Mouse (Mus musculus) kidney, adult 2 months (tissue): ENCODE data around the gene Ssc5d.

Experiments
- CTCF ChIP-seq: fragments of 200-500 bp; conservative IDR thresholded peaks from 2 replicates; pipeline ENCODE4 v1.5.1; 2011; ENCODE audit warnings: low read depth, mild to moderate bottlenecking, control low read depth, low read length, moderate library complexity, mixed read lengths; ENCODE audit not compliant: insufficient read depth, insufficient read length
- POLR2A ChIP-seq: fragments of 200-500 bp; IDR thresholded peaks from one replicate; pipeline ENCODE4 v1.6.1; 2011; ENCODE audit warnings: low read depth, low read length, control low read depth

DNA sequence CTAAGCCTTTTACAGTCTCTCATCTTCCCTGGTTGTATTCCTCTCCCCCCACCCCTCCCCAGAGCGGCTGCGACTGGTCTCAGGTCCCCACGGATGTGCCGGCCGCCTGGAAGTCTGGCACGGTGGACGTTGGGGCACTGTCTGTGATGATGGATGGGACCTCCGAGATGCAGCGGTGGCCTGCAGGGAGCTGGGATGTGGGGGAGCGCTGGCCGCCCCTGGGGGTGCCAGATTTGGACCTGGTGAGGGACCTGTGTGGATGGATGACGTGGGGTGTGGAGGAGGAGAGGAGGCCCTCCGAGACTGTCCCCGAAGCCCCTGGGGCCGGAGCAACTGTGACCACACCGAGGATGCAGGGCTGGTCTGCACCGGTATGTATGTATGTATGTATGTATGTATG, 2.7 kb downstream of the Ssc5d start:
- TF ChIP-seq POLR2A (no peak), CTCF (no peak)
